Mouse (Mus musculus) MEL (cell line): Measurements from ENCODE around the gene Slc44a1.

ENCODE experiments used
- CTCF ChIP-seq, 3 experiments: IDR thresholded peaks in 2 of 3; conservative IDR thresholded peaks in 1 of 3; 2 replicates each; pipeline ENCODE4 v1.5.1; 2011 to 2012; ENCODE audit warnings: low read length in 3 of 3, low read depth in 2 of 3, mild to moderate bottlenecking in 2 of 3, improper control_type of control experiment in 1 of 3, inconsistent platforms in 1 of 3, mixed read lengths in 1 of 3, moderate library complexity in 1 of 3; ENCODE audit not compliant: control insufficient read depth in 1 of 3, insufficient read depth in 1 of 3, poor library complexity in 1 of 3, severe bottlenecking in 1 of 3
- ELF1 ChIP-seq: IDR thresholded peaks from 2 replicates; pipeline ENCODE4 v1.6.1; 2014; ENCODE audit warnings: low read depth, mild to moderate bottlenecking, inconsistent platforms, low read length, improper control_type of control experiment, moderate library complexity
- EP300 ChIP-seq, 2 experiments: IDR thresholded peaks; 2 replicates each; pipeline ENCODE4 v1.6.1; 2011; ENCODE audit warnings: improper control_type of control experiment in 2 of 2, low read length in 2 of 2, low read depth in 1 of 2, mild to moderate bottlenecking in 1 of 2
- ETS1 ChIP-seq: IDR thresholded peaks from 2 replicates; pipeline ENCODE4 v1.6.1; 2012; ENCODE audit warnings: low read depth, mild to moderate bottlenecking, inconsistent platforms, low read length, improper control_type of control experiment, moderate library complexity
- JUND ChIP-seq: IDR thresholded peaks from 2 replicates; pipeline ENCODE4 v1.6.1; 2011; ENCODE audit warnings: low read depth, mild to moderate bottlenecking, improper control_type of control experiment, low read length
- MAX ChIP-seq: IDR thresholded peaks from 2 replicates; pipeline ENCODE4 v1.6.1; 2011; ENCODE audit warnings: low read length, improper control_type of control experiment
- MEF2A ChIP-seq: IDR thresholded peaks from 2 replicates; pipeline ENCODE4 v1.6.1; 2014; ENCODE audit warnings: low read depth, mild to moderate bottlenecking, inconsistent platforms, low read length, improper control_type of control experiment; ENCODE audit not compliant: poor library complexity, insufficient replicate concordance, severe bottlenecking; ENCODE audit errors: extremely low read depth
- MXI1 ChIP-seq: IDR thresholded peaks from 2 replicates; pipeline ENCODE4 v1.6.1; 2011; ENCODE audit warnings: mild to moderate bottlenecking, low read depth, low read length, improper control_type of control experiment
- POLR2A ChIP-seq, 2 experiments: IDR thresholded peaks; 2 replicates each; pipeline ENCODE4 v1.6.1; 2011 to 2012; ENCODE audit warnings: low read length in 2 of 2, mild to moderate bottlenecking in 2 of 2, control low read depth in 1 of 2, improper control_type of control experiment in 1 of 2, low read depth in 1 of 2, moderate library complexity in 1 of 2; ENCODE audit not compliant: control insufficient read depth in 1 of 2, insufficient read depth in 1 of 2, poor library complexity in 1 of 2
- SIN3A ChIP-seq: IDR thresholded peaks from 2 replicates; pipeline ENCODE4 v1.6.1; 2012; ENCODE audit warnings: low read length, improper control_type of control experiment, inconsistent platforms
- UBTF ChIP-seq: IDR thresholded peaks from 2 replicates; pipeline ENCODE4 v1.6.1; 2012; ENCODE audit warnings: low read depth, mild to moderate bottlenecking, inconsistent platforms, low read length, improper control_type of control experiment, moderate library complexity, borderline replicate concordance; ENCODE audit not compliant: insufficient read depth
- ZC3H11A ChIP-seq: IDR thresholded peaks from 2 replicates; pipeline ENCODE4 v1.6.1; 2012; ENCODE audit warnings: low read depth, mild to moderate bottlenecking, inconsistent platforms, low read length, improper control_type of control experiment
- ZKSCAN1 ChIP-seq: IDR thresholded peaks from 2 replicates; pipeline ENCODE4 v1.6.1; 2012; ENCODE audit warnings: low read depth, mild to moderate bottlenecking, inconsistent platforms, low read length, improper control_type of control experiment, moderate library complexity
- ZMIZ1 ChIP-seq: IDR thresholded peaks from 2 replicates; pipeline ENCODE4 v1.6.1; 2012; ENCODE audit warnings: low read depth, mild to moderate bottlenecking, inconsistent platforms, low read length, improper control_type of control experiment, moderate library complexity

DNA sequence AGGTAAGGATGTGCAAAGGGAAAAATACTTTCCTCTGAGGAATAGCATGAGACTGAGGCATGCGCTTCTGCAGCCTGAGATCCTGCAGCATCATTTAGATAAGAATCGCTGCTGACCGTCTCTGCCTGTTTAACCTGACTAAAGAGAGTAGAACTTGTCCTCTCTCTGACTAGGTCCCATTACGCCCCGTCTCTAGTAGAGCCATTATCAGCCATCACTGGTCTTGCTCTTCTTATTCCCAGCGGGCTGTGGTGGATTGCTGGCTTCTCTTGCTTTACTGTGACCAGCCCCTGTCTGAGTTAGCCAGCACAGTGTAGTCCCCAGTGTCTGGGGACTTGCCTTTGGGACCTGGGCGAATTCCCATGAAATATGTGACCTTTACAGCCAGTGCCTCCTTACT lies 50.2 kb downstream of the Slc44a1 start:
- TF ChIP-seq MAX (no peak), ZC3H11A (no peak), CTCF (IDR thresholded peaks at IDR 0.05 in 2 of 3, conservative IDR thresholded peaks at IDR 0.05 in 1 of 3; ENCODE audit: control insufficient read depth in 1 of 3, insufficient read depth in 1 of 3, low read depth in 2 of 3, low read length in 3 of 3, poor library complexity in 1 of 3, severe bottlenecking in 1 of 3) (no peak), ELF1 (no peak), ZKSCAN1 (no peak), POLR2A (IDR thresholded peaks at IDR 0.05; ENCODE audit: control insufficient read depth in 1 of 2, insufficient read depth in 1 of 2, low read depth in 1 of 2, low read length in 2 of 2, poor library complexity in 1 of 2) (no peak), UBTF (no peak), MEF2A (no peak), ZMIZ1 (no peak), JUND (no peak), MXI1 (no peak), ETS1 (no peak), SIN3A (no peak), EP300 (IDR thresholded peaks at IDR 0.05; ENCODE audit: low read depth in 1 of 2, low read length in 2 of 2) (no peak)
